ENCODE assay signal across 13 mouse cellular contexts in the genomic region with DNA sequence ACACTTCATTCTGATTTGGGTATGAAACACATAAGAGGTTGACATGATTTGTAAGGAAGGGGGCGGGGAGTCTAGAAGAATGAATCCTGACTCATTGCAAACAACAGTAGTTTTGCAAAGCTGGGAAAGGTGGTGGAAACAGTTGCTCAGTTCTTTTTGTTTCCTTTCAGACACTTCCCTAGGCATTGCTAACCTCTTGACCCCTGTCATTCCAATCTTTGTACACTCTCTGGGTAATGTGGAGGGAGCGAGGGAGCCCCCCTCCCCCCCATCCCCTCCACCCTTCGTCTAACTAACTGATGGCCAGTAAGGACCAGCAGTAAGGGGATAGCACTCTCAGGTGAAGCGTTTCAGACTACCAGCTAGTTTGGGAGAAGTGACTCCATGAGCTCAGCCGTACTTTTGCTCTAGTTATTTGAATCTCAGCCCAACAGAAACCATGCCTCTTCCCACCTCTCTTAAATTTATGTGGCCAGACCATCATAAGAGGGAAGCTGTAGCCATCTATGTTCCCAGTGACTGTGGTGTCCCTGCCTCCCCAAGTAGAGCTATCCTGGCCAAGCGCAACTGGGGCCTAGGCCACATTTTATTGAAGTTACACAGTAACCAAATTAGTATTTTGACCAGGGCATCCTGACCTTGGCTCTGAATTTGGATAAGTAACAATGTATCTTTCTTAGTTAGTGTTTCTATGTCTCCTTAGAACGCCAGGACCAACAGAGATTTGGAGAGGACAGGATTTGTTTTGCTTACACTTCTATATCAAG. TPM values are rescaled to one million over a fixed set of nuclear protein-coding genes. Genes with fewer than 3 reads are reported as not detected.
DNase-seq lines count a peak whose midpoint lies in the region; TF ChIP-seq lines count a peak whose summit lies in the region.
"Had no signal": no experiment of that assay in that cellular context is flagged by ENCODE, and none has a peak within 500 bp of the region (broad histone marks: within the 10 kb centered on the region; RNA-seq: fewer than 3 reads in every experiment).

No protein-coding gene starts in this region.

- H3K9me3 ChIP-seq in CH12.LX (replicated peaks; ENCODE audit: low read length): no peaks in the 10 kb centered on the region
- H3K9me3 ChIP-seq: heart, embryonic 12.5 days had no signal

- no peaks in the 10 kb centered on the region for H3K27me3 ChIP-seq in CH12.LX (replicated peaks)
- H3K27me3 ChIP-seq: heart, embryonic 12.5 days had no signal

- peak overlapping the region; percentile 24; the same call in 1 of the 2 replicates for H3K27ac ChIP-seq in CH12.LX (ENCODE audit: insufficient read depth, low read depth)
- H3K27ac ChIP-seq: liver, embryonic 14.5 days had no signal

- in situ Hi-C loops in CH12.LX (cut with MboI; ENCODE audit: low pct_ligation_motif_present, low pct_unique_long_range_greater_than_20kb, low sequenced_read_pairs): no loop called here

- TF ChIP-seq CTCF in CH12.LX (conservative IDR thresholded peaks at IDR 0.05 in 1 of 2, IDR thresholded peaks at IDR 0.05 in 1 of 2; ENCODE audit: low read depth in 2 of 2, low read length in 2 of 2): no peak

- TF ChIP-seq EP300 in CH12.LX (IDR thresholded peaks at IDR 0.05; ENCODE audit: low read length): no peak

- TF ChIP-seq POLR2A in CH12.LX (IDR thresholded peaks at IDR 0.05; ENCODE audit: low read depth, low read length): no peak

- no peaks in the 10 kb centered on the region for H3K36me3 ChIP-seq in CH12.LX (replicated peaks in 1 of 2; ENCODE audit: control insufficient read depth in 1 of 2, insufficient read depth in 1 of 2, low read length in 1 of 2)
- H3K36me3 ChIP-seq: heart, embryonic 12.5 days had no signal

- DNase-seq in kidney, adult 18-20 months: peak; percentile 55
- no peak for DNase-seq in kidney, postnatal 4 days
- DNase-seq in CH12.LX (ENCODE audit: extremely low read depth): no peak
- DNase-seq in R1 (ENCODE audit: low read depth, low spot score): peak; percentile 55
- peak; percentile 50 to 78 for DNase-seq in kidney, postnatal 25 days
- no peak for DNase-seq in left cerebral cortex, adult 8-10 months (ENCODE audit: low spot score in 2 of 2)
- DNase-seq in right cerebral cortex, adult 18-20 months: no peak
- no peak for DNase-seq in spleen, postnatal 36 days (ENCODE audit: low spot score in 2 of 2)
- DNase-seq: adrenal gland, postnatal 36 days; thymus, postnatal 36 days had no signal

- no peaks in the 10 kb centered on the region for H3K79me2 ChIP-seq in CH12.LX (replicated peaks; ENCODE audit: control insufficient read depth, extremely low read depth, insufficient read depth, poor library complexity, severe bottlenecking)

- H3K4me1 ChIP-seq in CH12.LX (ENCODE audit: control insufficient read depth in 1 of 2, insufficient read depth in 2 of 2): peaks cover 13 to 46% of the 10 kb centered on the region in 2 experiments

- no peak overlapping the region for H3K4me3 ChIP-seq in CH12.LX (replicated peaks in 1 of 3; ENCODE audit: low read depth in 2 of 3, low read length in 2 of 3, poor library complexity in 1 of 3)
- H3K4me3 ChIP-seq: erythroblast, embryonic 14.5 days; heart, embryonic 12.5 days had no signal

- dilution Hi-C loops in CH12.LX (cut with MboI; ENCODE audit: extremely low pct_ligation_motif_present, extremely low pct_unique_long_range_greater_than_20kb, low sequenced_read_pairs): no loop called here

- H3K9ac ChIP-seq in CH12.LX (ENCODE audit: insufficient read depth, low read depth): no peak overlapping the region
- H3K9ac ChIP-seq: heart, embryonic 12.5 days; liver, embryonic 14.5 days had no signal

- no peak for TF ChIP-seq RAD21 in CH12.LX (IDR thresholded peaks at IDR 0.05; ENCODE audit: low read depth, low read length)

- H3K4me2 ChIP-seq in CH12.LX (ENCODE audit: insufficient read depth, low read depth, poor library complexity, severe bottlenecking): no peak overlapping the region
- H3K4me2 ChIP-seq: heart, embryonic 12.5 days had no signal

TF ChIP-seq in CH12.LX, 34 proteins besides CTCF, POLR2A, EP300 and RAD21:
- TF ChIP-seq NRF1 (IDR thresholded peaks at IDR 0.05; ENCODE audit: low read depth, low read length): no peak
- TF ChIP-seq NELFE (IDR thresholded peaks at IDR 0.05; ENCODE audit: low read depth, low read length): no peak
- no peak for TF ChIP-seq SIN3A (IDR thresholded peaks at IDR 0.05; ENCODE audit: low read length)
- TF ChIP-seq POLR2AphosphoS2 (IDR thresholded peaks at IDR 0.05; ENCODE audit: low read depth, low read length): no peak
- no peak for TF ChIP-seq HCFC1 (IDR thresholded peaks at IDR 0.05; ENCODE audit: low read depth, low read length)
- TF ChIP-seq MAX (IDR thresholded peaks at IDR 0.05; ENCODE audit: low read length): no peak
- TF ChIP-seq CHD1 (IDR thresholded peaks at IDR 0.05; ENCODE audit: low read depth, low read length): no peak
- no peak for TF ChIP-seq E2F4 (IDR thresholded peaks at IDR 0.05; ENCODE audit: insufficient replicate concordance, low read depth, low read length)
- TF ChIP-seq BHLHE40 (IDR thresholded peaks at IDR 0.05; ENCODE audit: low read depth, low read length): no peak
- no peak for TF ChIP-seq MAZ (IDR thresholded peaks at IDR 0.05; ENCODE audit: low read depth, low read length)
- no peak for TF ChIP-seq GABPA (IDR thresholded peaks at IDR 0.05; ENCODE audit: insufficient replicate concordance, low read depth, low read length)
- TF ChIP-seq USF2 (conservative IDR thresholded peaks at IDR 0.05; ENCODE audit: low read depth, low read length): no peak
- no peak for TF ChIP-seq MXI1 (IDR thresholded peaks at IDR 0.05; ENCODE audit: low read depth, low read length)
- TF ChIP-seq ZC3H11A (IDR thresholded peaks at IDR 0.05; ENCODE audit: low read depth, low read length): no peak
- no peak for TF ChIP-seq TBP (conservative IDR thresholded peaks at IDR 0.05; ENCODE audit: low read depth, low read length)
- TF ChIP-seq MEF2A (IDR thresholded peaks at IDR 0.05; ENCODE audit: borderline replicate concordance, low read depth, low read length): no peak

RNA-seq across cellular contexts. Expression of gene Bmp2k, which starts 27.6 kb away (rescaled TPM):
- total RNA-seq in CH12.LX (2012; rRNA removed): 8.9 and 9.7 TPM in 2 replicates
- total RNA-seq in CH12.LX (2014; rRNA removed): 9.1 and 9.6 TPM in 2 replicates
- 7.5 and 7.9 TPM in 2 replicates for polyA plus RNA-seq in CH12.LX (2012; ENCODE audit: insufficient read length, low read depth)
- 10 to 100 TPM; 14.8 to 18.4 (median 16.2) TPM for total RNA-seq in left cerebral cortex, adult 8-10 months (2022)

Comparison
In these comparisons a context has a peak if more than half of its experiments do, and no peak if none do; other contexts are left out.
1. DNase-seq: peak in kidney, adult 18-20 months (single experiment), R1 (single experiment) and kidney, postnatal 25 days (2 of 2); none in kidney, postnatal 4 days (0 of 2), CH12.LX (single experiment), left cerebral cortex, adult 8-10 months (0 of 2), right cerebral cortex, adult 18-20 months (single experiment) and spleen, postnatal 36 days (0 of 2).